Mouse (Mus musculus): ENCODE measurements around the gene Lipk.

DNA sequence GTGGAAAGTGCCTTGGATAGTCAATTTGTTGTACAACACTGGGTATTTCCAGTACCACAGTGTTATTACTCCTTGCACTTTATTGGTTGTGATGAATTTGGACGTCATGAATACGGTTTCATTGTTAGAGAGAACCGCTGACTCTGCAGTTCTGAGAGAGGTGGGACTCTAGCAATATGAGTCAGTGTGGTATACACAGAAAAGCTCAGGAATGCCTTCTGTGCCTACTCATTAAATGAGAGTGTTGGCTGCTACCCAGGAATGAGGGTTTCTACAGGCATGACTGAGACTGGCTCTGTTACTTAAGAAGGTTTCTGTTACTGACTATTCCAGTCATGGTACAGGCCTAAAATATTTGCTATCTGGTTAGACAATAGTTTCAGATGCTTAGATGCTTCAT lies 43.4 kb downstream of the Lipk start:
- no peak for TF ChIP-seq EP300 (IDR thresholded peaks at IDR 0.05; ENCODE audit: low read depth)
- TF ChIP-seq CTCF (IDR thresholded peaks at IDR 0.05; ENCODE audit: low read depth) = no peak
